Mouse (Mus musculus) megakaryocyte-erythroid progenitor cell, adult 5-6 weeks (primary cell): ENCODE data around the gene Fli1. TPM values are rescaled to one million over a fixed set of nuclear protein-coding genes. Genes with fewer than 3 reads are reported as not detected.

Experiments used
- ATAC-seq: replicated peaks from 2 replicates; pipeline ENCODE4 v1.8.0; 2016; ENCODE audit warnings: mild to moderate bottlenecking, inconsistent platforms; ENCODE audit not compliant: severe bottlenecking, poor library complexity, low FRiP score, low TSS enrichment
- total RNA-seq, 2 experiments: library from RNA; stranded (forward) in 1 of 2; stranded (reverse) in 1 of 2; fragments of 200-1000, 215-1000 nt in 1 of 2; fragments of >200 nt in 1 of 2; fragmentation: Nextera tagmentation in 1 of 2; gene quantifications; 2 replicates each; pipeline ENCODE4 v1.2.3; 2014 to 2017

Fli1 gene
- total RNA-seq, 2 experiments from 2014 or later: 8.9 to 17.7 TPM

- no peak for ATAC-seq
Observed at GRCm38 (mm10) chr9:32530975-32531374, 11.7 kb downstream of the Fli1 start.

GRCm38 (mm10) chr9:32530188-32530587 is 12.5 kb downstream of the Fli1 start:
- ATAC-seq: no peak

DNA sequence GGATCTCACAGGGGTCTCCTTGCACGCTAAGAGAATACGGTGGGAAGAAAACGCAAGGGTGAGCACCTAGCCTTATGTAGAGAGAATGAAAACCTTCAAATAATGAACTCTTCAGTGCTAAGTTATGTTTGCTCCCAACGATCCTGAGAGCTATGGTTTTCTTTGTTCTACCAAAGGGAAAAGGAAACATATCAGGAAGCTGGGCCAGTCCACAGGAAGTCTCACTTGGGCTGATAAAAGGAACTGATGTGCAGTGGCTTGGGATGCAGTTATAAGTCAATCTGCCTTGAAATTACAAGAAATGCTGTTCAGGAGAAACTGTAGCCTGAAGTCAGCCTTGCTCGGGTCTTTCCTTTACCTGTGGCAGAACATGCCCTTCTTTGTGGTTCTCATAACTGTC is 13.1 kb downstream of the Fli1 start:
- no peak for ATAC-seq

DNA sequence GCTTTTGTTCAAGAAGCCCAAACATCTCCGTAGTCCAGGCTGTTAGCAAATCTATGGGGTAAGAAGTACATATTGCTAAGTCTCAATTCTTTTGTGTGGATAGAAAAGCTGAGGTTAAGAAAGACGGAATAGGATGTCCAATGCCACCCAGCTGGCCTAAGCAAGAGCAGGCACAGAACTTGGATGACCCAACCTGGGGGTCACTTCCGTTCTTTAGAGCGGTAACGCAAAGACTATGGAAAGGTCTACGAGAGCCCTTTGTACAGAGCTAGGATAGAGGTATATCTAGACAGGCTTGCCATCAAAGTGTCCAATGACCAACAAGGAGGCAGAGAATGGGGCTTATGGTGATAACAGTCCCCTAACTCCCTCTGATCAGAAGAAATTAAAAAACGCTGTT is 15.3 kb downstream of the Fli1 start:
- no peak for ATAC-seq

- no peak for ATAC-seq
Observed at GRCm38 (mm10) chr9:32525787-32526186, 16.9 kb downstream of the Fli1 start.

DNA sequence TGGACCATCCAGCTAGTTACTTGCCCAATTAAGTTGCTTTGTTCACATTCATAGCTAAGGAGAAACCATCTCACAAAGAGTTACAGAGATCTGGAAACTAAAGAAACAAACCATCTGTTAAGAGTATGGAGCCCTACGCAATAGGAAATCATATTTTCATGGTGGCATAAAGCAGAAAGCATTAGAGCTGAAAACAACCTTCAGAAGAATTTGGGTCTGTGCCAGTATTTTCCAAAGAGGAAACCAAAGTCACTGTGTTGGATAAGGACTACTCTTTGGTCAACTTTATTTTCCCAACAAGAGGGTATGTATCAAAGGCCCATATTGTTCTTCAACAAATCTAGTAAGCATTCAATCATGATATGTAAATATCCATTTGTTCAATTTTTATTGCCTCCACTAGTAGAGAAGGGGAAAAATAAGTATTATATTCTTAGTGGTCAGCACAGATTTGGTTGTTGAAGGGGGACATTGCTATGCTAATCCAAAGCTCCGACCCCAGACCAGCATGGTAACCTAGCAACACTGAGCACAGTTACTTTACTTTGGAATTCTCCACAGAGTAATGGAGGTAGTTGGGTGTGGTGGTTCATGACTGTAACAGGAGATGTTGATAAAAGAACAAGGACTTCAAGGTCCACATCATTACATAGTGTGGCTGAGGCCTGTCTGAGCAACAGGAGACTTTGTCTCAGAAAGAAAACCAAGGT is 20.0 kb downstream of the Fli1 start:
- ATAC-seq: no peak

- ATAC-seq: peak; percentile 79
Observed at GRCm38 (mm10) chr9:32521331-32521730, 21.3 kb downstream of the Fli1 start.

- no peak for ATAC-seq
Observed at GRCm38 (mm10) chr9:32520821-32521220, 21.8 kb downstream of the Fli1 start.

- peak; percentile 64 for ATAC-seq
Observed at GRCm38 (mm10) chr9:32519101-32520051, 23.3 kb downstream of the Fli1 start.

GRCm38 (mm10) chr9:32518351-32519075 is 24.1 kb downstream of the Fli1 start:
- no peak for ATAC-seq

- no peak for ATAC-seq
Observed at GRCm38 (mm10) chr9:32516691-32517090, 26.0 kb downstream of the Fli1 start.

GRCm38 (mm10) chr9:32515894-32516686 is 26.6 kb downstream of the Fli1 start:
- peak; percentile 64 for ATAC-seq

DNA sequence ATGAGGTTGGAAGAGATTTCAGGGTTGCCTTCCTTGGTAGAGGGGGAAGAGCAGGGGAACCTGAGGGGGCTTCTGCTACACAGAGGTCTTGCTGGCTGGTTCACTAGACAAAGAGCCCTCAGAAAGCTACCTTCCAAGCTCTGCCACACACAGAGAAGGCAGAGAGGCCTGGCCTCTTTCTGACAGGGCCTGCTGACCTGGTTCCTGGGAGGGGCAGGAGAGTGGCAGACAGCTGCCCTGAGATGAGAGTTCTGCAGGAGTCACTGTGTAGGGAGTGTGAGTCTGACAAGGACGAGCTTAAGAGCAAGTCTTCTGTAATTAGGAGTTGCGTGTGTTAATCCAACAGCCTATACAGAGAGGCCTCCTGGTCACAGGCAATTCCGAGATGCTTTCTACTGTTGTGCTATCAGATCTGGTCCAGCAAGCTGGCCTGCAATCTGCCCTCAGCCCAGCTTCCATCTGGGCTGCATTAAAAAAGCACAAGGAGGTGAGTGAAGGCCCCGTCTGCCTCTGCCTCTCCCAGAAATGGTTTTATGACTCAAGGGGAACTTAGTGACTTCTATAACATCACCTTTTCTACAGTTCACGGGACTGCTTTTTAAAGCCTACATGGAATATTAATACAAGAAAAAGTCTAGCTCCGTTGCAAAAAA is 28.1 kb downstream of the Fli1 start:
- peak; percentile 38 for ATAC-seq

DNA sequence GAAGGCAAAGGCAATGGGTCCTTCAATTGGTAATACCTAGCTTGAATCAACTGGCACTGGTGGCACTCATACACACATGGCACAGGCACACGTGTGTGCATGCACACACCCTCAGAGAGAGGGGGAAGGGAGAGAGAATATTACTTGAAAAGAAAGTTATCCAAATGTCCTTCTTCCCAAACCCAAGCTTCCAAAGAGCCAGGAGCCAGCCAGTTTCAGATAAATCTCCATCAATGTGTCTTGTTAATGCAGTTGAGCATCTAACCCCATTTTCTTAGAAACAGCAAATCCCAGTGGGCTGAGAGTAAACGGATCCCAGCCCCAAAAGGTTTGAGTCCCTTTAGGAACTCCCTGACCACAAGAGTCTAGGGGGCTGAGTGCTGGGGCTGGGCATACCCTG is 29.2 kb downstream of the Fli1 start:
- ATAC-seq: no peak

DNA sequence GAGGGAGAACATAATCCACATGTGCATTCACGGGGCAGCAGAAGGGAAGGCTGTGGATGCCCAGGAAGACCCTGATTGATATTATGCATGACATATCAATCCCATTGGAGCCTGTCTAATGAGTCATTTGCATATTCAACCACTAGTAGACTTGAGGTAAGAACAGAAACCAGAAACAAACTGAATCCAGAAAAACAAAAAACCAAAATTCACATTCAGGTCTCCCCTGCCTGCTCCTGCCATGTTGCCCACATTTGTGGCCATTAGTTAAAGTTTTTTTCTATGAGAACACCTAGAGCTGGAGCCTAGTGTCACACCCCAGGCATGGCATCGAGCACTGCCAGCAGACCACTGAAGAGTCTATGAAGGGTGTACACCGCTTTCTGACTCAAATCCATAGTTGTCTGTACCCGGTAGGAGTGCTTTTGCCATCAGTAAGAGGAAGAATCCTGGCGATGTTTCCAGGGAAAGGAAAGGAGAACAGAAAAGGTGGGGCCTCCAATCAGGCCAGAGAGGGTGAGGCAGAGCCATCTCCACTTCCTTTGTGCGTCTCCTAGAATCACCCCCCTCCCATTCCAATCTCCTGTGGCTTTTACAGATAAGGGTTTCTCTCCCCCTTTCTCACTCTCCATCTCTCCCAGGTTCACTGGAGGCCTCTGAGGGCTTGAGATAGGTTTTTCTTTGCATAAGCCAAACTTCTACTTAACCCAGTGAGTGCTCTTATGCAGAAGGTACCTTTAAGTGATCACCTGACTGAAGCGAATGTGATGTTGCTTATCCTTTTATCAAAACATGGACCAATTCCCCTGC is 32.0 kb downstream of the Fli1 start:
- no peak for ATAC-seq

DNA sequence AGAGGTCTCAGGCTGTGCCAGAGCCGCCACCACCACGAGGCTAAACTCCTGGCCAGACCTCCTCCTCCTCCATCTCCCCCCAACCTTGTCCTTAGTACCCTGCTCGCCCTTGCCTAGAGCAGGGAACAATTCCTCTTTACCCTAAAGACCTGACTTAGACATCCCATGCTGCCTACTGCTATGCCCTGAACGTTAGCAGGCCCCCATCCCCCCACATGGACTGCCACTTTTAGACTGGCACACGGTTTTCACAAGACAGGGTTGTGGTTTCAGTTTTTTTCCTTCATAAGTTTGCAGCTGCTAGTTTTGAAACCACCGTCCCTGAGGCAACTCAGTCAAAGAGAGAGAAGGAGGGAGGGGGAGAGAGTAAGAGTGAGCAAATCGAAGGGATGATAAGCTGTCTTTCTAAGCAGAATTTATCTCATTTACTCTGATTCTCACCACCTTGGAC is 32.9 kb downstream of the Fli1 start:
- peak; percentile 23; the same call in 1 of the 2 replicates for ATAC-seq

DNA sequence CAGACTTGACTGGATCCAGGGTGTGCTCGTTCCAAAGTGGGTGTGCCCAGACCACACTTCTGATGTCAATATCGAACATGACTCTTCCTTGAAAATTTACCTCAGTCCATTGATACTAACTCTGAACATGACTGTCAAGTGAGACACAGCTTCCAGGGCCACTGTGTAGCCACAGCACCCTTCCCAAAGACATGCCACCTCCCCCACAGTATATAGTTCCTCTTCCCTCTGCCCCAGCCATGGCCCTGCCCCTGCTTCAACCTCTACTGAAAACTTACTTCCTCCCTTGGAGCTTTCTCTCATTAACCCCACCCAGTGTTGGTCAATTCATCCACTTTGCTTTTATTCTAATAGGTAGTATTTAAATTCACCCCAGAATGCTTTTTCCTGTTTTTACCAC is 34.0 kb downstream of the Fli1 start:
- 0 out of 2 replicates have a peak, but pooled peaks have one; percentile 11 for ATAC-seq

DNA sequence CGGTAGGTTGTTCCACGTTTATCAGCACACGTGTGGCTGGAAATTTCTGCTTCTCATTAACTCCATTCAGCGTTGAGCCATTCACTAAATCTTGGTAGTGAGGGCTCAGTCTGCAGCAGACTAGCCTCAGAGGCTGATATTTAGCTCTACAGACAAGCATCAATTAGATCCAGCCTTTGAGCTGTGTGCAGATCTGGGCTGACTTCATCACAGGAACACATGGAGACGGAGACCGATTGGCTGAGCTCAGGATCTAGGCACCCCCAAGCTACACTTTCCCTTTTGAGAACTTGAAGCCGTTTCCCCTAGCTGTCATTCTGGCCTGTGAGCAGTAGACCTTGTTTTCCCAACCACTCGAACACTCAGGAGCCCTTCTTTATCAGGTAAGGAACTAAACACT is 34.5 kb downstream of the Fli1 start:
- ATAC-seq: no peak
